Mouse (Mus musculus) neutrophil, adult 65 days (primary cell): ENCODE data around the gene Fastkd2. TPM values are rescaled to one million over a fixed set of nuclear protein-coding genes. Genes with fewer than 3 reads are reported as not detected.

ENCODE experiments used
- total RNA-seq: library from RNA; stranded (reverse); gene quantifications from 2 replicates; pipeline ENCODE4 v1.2.4, GENCODE M21; 2023

Gene Fastkd2
- 10.3 and 15.5 TPM in 2 replicates for total RNA-seq

GRCm38 (mm10) chr1:63730240-63730771 is at the start of gene Fastkd2, which contains the start of gene Mdh1b:
Gene Fastkd2, plus strand, starts transcription at chr1:63730614.
Gene Mdh1b, minus strand, starts transcription at chr1:63730318.

GRCm38 (mm10) chr1:63686827-63687226 is 43.6 kb upstream of the Fastkd2 start, which contains the start of gene Dytn:
Gene Dytn, minus strand, starts transcription at chr1:63686927.

GRCm38 (mm10) chr1:63769167-63769566 is 38.8 kb downstream of the Fastkd2 start, which contains the start of gene 4933402D24Rik:
Gene 4933402D24Rik, minus strand, starts transcription at chr1:63769267.

Other genes with a start within 250 kb of the Fastkd2 start
- gene Gm39653, start 114.6 kb upstream of the Fastkd2 start, total RNA-seq: not detected in 2 replicates
- not detected in 2 replicates for gene Dytn, start 43.7 kb upstream of the Fastkd2 start, total RNA-seq
- gene Mdh1b, start 296 bp upstream of the Fastkd2 start, total RNA-seq: not detected in 2 replicates
- gene 4933402D24Rik, start 38.7 kb downstream of the Fastkd2 start, total RNA-seq: not detected in 2 replicates